Mouse (Mus musculus) heart, embryonic 12.5 days (tissue): ENCODE measurements around the gene Smyd2. TPM values are rescaled to one million over a fixed set of nuclear protein-coding genes. Genes with fewer than 3 reads are reported as not detected.

Experiments used
- ATAC-seq: fragments of 200-750 bp; cut with Nextera tagmentation; 2 replicates; pipeline ENCODE4 v1.8.0; 2017; ENCODE audit warnings: moderate TSS enrichment, moderate library complexity; ENCODE audit not compliant: insufficient number of reproducible peaks, low FRiP score
- H3K27ac ChIP-seq: fragments of 300-500 bp; sonication (generic); 2 replicates; pipeline ENCODE4 v1.5.1; 2016; ENCODE audit warnings: mild to moderate bottlenecking, moderate library complexity; ENCODE audit not compliant: poor library complexity, severe bottlenecking
- H3K27me3 ChIP-seq: fragments of 300-500 bp; sonication (generic); replicated peaks from 2 replicates; pipeline ENCODE4 v1.6.1; 2016; ENCODE audit warnings: mild to moderate bottlenecking, moderate library complexity
- H3K36me3 ChIP-seq: fragments of 300-500 bp; sonication (generic); 2 replicates; pipeline ENCODE4 v1.6.1; 2016; ENCODE audit warnings: mild to moderate bottlenecking, moderate library complexity
- H3K4me1 ChIP-seq: fragments of 300-500 bp; sonication (generic); replicated peaks from 2 replicates; pipeline ENCODE4 v1.6.1; 2016; ENCODE audit warnings: mild to moderate bottlenecking
- H3K4me2 ChIP-seq: fragments of 300-500 bp; sonication (generic); 2 replicates; pipeline ENCODE4 v1.6.1; 2016; ENCODE audit warnings: mild to moderate bottlenecking, moderate library complexity
- H3K4me3 ChIP-seq: fragments of 300-500 bp; sonication (generic); 2 replicates; pipeline ENCODE4 v1.5.1; 2016; ENCODE audit warnings: mild to moderate bottlenecking
- H3K9ac ChIP-seq: fragments of 300-500 bp; sonication (generic); 2 replicates; pipeline ENCODE4 v1.6.1; 2016; ENCODE audit warnings: mild to moderate bottlenecking, moderate library complexity
- H3K9me3 ChIP-seq: fragments of 300-500 bp; sonication (generic); replicated peaks from 2 replicates; pipeline ENCODE4 v1.6.1; 2016; ENCODE audit warnings: mild to moderate bottlenecking, moderate library complexity
- WGBS: fragments of 180-500 bp; shearing (Covaris S2); methylation state at CpG from one replicate; pipeline ENCODE4 v1.1.7; 2016; 5-methylcytosine and 5-hydroxymethylcytosine counted together
- polyA plus RNA-seq: library from polyadenylated mRNA; unstranded; fragments of >200 nt; fragmentation: Nextera tagmentation; extraction: Ambion mirVana; gene quantifications from 2 replicates; pipeline ENCODE4 v1.2.1, GENCODE M21; 2016

Gene Smyd2
- polyA plus RNA-seq, 1 experiment from 2014 or later = 177 TPM

- WGBS = 40% methylated on average over 4 of the region's 4 CpGs
- Histone ChIP-seq H3K4me1 (peaks cover 74% of the 10 kb centered on the region), H3K36me3 (peaks cover 10% of the 10 kb centered on the region), H3K9ac (no peak overlapping the region), H3K27ac (peak overlapping the region; percentile 56; the same call in 1 of the 2 replicates), H3K27me3 (no peaks in the 10 kb centered on the region), H3K4me2 (no peak overlapping the region), H3K4me3 (no peak overlapping the region), H3K9me3 (no peaks in the 10 kb centered on the region)
- ATAC-seq = no peak
Measured at GRCm38 (mm10) chr1:189917126-189917500, 5.0 kb downstream of the Smyd2 start.

GRCm38 (mm10) chr1:189916422-189917125 is 5.6 kb downstream of the Smyd2 start:
- no peak for ATAC-seq
- 62% methylated on average over 10 of the region's 10 CpGs for WGBS
- H3K36me3 ChIP-seq = peaks cover 10% of the 10 kb centered on the region
- H3K27me3 ChIP-seq = no peaks in the 10 kb centered on the region
- peak overlapping the region; percentile 56; the same call in 1 of the 2 replicates for H3K27ac ChIP-seq
- H3K4me2 ChIP-seq = 0 out of 2 replicates have a peak overlapping the region, but pooled peaks have one; percentile 11
- no peaks in the 10 kb centered on the region for H3K9me3 ChIP-seq
- peaks cover 79% of the 10 kb centered on the region for H3K4me1 ChIP-seq
- H3K9ac ChIP-seq = peak overlapping the region; percentile 37; the same call in 1 of the 2 replicates
- H3K4me3 ChIP-seq = no peak overlapping the region

DNA sequence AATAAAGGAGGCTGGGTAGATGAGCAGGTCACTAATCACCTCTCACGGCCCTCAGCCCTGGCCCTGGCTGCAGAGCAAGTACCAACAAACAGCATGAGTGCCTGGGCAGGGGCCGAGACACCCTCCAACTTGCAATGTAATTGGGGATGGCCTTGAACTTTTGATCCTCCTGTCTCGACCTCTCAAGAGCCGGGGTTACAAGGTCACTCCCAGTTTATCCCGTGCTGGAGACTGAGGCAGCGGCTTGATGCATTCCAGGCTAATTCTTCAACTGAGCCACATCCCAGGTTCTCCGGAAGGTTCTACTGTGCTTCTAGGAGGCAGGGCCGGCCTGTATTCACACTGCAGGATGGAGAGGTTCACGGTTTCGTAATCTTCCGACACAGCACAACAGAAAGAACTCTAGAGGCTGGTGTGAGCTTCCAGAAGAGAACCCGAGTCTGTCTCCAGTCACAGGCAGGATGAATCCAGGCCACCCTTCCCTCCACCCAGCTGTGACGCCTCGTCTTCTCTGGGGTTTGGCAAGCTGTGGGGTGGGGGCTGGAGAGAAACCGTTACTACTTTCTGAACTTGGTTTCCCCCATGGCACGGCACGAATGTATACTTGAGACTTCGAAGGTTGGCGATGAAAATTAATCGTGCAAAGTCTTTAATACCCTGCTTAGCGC is 8.9 kb downstream of the Smyd2 start:
- no peak overlapping the region for H3K4me3 ChIP-seq
- no peak for ATAC-seq
- H3K36me3 ChIP-seq = peaks cover 29% of the 10 kb centered on the region
- H3K9ac ChIP-seq = no peak overlapping the region
- H3K4me1 ChIP-seq = peaks cover 80% of the 10 kb centered on the region
- H3K27me3 ChIP-seq = no peaks in the 10 kb centered on the region
- H3K27ac ChIP-seq = no peak overlapping the region
- H3K4me2 ChIP-seq = no peak overlapping the region
- no peaks in the 10 kb centered on the region for H3K9me3 ChIP-seq
- 80% methylated on average over 21 of the region's 21 CpGs for WGBS

DNA sequence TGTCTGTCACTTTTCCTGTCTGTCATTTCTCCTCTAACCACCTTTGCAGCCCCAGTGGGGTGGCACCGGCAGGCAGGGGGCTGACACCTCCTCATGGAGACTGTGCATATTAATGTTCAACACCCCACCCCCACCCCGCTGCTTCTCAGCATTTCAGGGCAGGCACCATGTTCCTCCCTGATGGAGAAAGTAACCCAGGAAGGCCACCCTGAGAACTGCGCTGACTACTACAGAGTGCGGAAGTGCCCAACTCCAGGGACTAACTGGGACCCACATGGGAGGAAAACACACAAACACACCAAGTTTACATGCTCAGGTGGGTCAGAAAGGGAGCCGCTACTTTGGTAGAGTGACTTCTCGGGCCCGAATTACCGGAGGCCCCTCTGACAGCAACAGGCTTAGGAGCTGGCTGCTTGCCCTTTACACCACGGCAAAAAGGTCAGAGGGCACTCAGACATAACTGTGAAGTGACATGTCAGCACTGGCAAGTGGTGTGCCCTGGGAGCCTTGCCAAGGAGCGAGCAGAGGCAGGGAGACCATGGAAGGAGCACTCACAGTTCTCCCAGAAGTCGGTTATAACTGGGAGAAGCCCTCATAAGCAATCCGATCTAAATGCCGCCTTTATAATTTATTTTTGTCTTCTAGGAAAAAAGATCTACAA is 11.3 kb downstream of the Smyd2 start:
- peak; percentile 47; the same call in 1 of the 2 replicates for ATAC-seq
- H3K4me2 ChIP-seq = peak overlapping the region; percentile 45
- peak overlapping the region; percentile 48; the same call in 1 of the 2 replicates for H3K9ac ChIP-seq
- peaks cover 40% of the 10 kb centered on the region for H3K36me3 ChIP-seq
- no peaks in the 10 kb centered on the region for H3K9me3 ChIP-seq
- H3K27me3 ChIP-seq = no peaks in the 10 kb centered on the region
- peak overlapping the region; percentile 72 for H3K27ac ChIP-seq
- no peak overlapping the region for H3K4me3 ChIP-seq
- H3K4me1 ChIP-seq = peaks cover 68% of the 10 kb centered on the region
- WGBS = 37% methylated on average over 13 of the region's 13 CpGs

DNA sequence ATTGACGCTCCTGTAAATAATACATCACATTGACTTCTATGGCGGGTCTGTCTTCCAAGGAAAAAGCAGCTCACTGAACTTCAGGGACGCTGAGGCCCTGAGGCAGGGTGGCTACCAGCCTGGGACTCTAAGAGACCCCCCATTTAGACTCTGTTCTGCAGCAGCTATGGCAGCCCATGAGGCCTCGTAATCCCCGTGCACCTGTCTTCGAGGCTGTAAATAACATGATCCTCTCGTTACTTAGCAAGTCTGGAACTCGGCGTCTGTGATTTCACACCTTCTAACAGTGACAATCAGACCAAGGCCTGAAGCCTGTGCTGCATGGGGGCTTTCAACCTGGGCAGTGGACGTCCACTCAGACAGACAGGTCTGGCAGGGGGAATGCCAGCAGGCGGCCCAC is 19.0 kb downstream of the Smyd2 start:
- Histone ChIP-seq H3K27ac (no peak overlapping the region), H3K9me3 (no peaks in the 10 kb centered on the region), H3K4me1 (peaks cover 55% of the 10 kb centered on the region), H3K36me3 (peaks cover 32% of the 10 kb centered on the region), H3K9ac (no peak overlapping the region), H3K4me3 (no peak overlapping the region), H3K27me3 (no peaks in the 10 kb centered on the region), H3K4me2 (no peak overlapping the region)
- WGBS = 75% methylated on average over 11 of the region's 11 CpGs
- ATAC-seq = no peak

GRCm38 (mm10) chr1:189902413-189902812 is 19.8 kb downstream of the Smyd2 start:
- no peak for ATAC-seq
- no peaks in the 10 kb centered on the region for H3K9me3 ChIP-seq
- H3K27ac ChIP-seq = no peak overlapping the region
- H3K4me1 ChIP-seq = peaks cover 57% of the 10 kb centered on the region
- no peaks in the 10 kb centered on the region for H3K27me3 ChIP-seq
- no peak overlapping the region for H3K4me2 ChIP-seq
- H3K9ac ChIP-seq = no peak overlapping the region
- H3K36me3 ChIP-seq = peaks cover 27% of the 10 kb centered on the region
- WGBS = 90% methylated on average over 9 of the region's 9 CpGs
- no peak overlapping the region for H3K4me3 ChIP-seq

GRCm38 (mm10) chr1:189899526-189899925 is 22.6 kb downstream of the Smyd2 start:
- no peaks in the 10 kb centered on the region for H3K9me3 ChIP-seq
- no peak overlapping the region for H3K9ac ChIP-seq

DNA sequence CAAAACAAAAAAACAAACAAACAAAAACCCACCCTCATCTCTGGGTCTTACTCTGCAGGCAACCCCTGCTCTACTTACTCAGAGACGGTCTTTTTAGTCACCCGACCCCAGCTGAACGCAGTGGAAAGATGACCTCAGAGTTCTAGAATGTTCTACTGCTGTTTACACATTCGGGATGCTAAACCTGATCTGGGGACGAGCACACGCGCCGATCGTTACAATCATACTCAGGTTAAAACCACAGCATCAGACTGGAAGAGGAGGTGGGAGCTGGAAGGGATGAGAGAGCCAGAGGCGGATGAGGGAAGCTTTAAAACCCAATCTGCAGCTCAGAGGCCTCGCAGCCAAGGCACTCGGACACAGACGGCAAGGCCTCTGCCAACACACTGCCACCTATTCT is 23.5 kb downstream of the Smyd2 start:
- Histone ChIP-seq H3K27ac (peak overlapping the region; percentile 74), H3K4me1 (peaks cover 53% of the 10 kb centered on the region), H3K4me3 (no peak overlapping the region), H3K27me3 (no peaks in the 10 kb centered on the region), H3K9me3 (no peaks in the 10 kb centered on the region), H3K4me2 (no peak overlapping the region), H3K36me3 (peaks cover 58% of the 10 kb centered on the region), H3K9ac (no peak overlapping the region)
- ATAC-seq = no peak
- whole genome bisulfite sequencing = 54% methylated on average over 13 of the region's 13 CpGs

More at GRCm38 (mm10) chr1:189899526-189899925, 22.6 kb downstream of the Smyd2 start:
- no peak overlapping the region for H3K4me3 ChIP-seq
- H3K27me3 ChIP-seq = no peaks in the 10 kb centered on the region
- peak overlapping the region; percentile 74 for H3K27ac ChIP-seq
- H3K4me2 ChIP-seq = no peak overlapping the region
- WGBS = 72% methylated on average over 6 of the region's 6 CpGs
- H3K36me3 ChIP-seq = peaks cover 50% of the 10 kb centered on the region
- peaks cover 53% of the 10 kb centered on the region for H3K4me1 ChIP-seq
- no peak for ATAC-seq

DNA sequence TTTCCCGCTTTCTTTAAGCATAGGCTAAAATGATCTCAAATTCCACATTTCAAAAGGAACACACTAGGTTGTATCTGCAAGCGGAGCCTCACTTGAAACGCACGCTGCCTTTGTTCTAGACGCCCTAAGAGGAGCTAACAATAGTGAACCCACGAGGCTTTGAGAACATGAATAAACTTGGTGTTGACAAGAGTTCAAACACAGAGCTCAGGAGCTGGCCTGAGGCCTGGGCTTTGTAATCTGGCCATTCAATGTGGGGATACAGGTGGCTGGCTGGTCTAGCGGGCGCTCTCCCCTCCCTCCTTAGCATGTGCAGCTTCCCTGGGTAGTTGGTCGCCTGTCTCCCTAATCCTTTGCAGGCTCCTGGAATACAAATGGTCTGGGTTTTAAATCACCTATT is 24.3 kb downstream of the Smyd2 start:
- no peak for ATAC-seq
- H3K36me3 ChIP-seq = peaks cover 66% of the 10 kb centered on the region

DNA sequence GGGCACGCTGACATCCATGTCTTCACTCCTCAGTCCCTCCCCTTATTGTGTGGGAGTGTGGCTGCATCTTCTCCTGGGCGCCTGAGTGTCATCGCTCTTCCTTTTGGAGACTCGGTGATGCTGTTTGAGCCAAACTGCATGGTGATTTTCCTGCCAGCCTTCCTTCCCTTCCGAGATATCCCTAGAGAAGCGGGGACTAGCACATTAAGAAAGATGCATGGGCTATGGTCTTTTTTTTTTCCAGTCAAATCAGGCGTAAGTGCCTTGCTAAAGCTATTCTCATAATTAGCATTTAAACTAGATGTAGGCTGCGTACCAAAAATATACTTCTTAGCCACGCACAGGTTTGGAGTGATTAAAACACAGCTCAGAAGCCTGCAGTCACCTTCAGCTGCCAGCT is 28.0 kb downstream of the Smyd2 start:
- no peaks in the 10 kb centered on the region for H3K9me3 ChIP-seq
- no peak overlapping the region for H3K27ac ChIP-seq
- H3K9ac ChIP-seq = no peak overlapping the region
- no peaks in the 10 kb centered on the region for H3K27me3 ChIP-seq
- no peak for ATAC-seq
- no peak overlapping the region for H3K4me2 ChIP-seq
- peaks cover 23% of the 10 kb centered on the region for H3K4me1 ChIP-seq
- peaks cover 63% of the 10 kb centered on the region for H3K36me3 ChIP-seq
- no peak overlapping the region for H3K4me3 ChIP-seq
- 87% methylated on average over 9 of the region's 9 CpGs for WGBS

More for the DNA sequence above, 24.3 kb downstream of the Smyd2 start:
- Histone ChIP-seq H3K4me2 (no peak overlapping the region), H3K4me1 (peaks cover 49% of the 10 kb centered on the region), H3K27me3 (no peaks in the 10 kb centered on the region), H3K27ac (peak overlapping the region; percentile 74), H3K9me3 (no peaks in the 10 kb centered on the region), H3K4me3 (no peak overlapping the region), H3K9ac (no peak overlapping the region)
- 58% methylated on average over 9 of the region's 9 CpGs for WGBS

DNA sequence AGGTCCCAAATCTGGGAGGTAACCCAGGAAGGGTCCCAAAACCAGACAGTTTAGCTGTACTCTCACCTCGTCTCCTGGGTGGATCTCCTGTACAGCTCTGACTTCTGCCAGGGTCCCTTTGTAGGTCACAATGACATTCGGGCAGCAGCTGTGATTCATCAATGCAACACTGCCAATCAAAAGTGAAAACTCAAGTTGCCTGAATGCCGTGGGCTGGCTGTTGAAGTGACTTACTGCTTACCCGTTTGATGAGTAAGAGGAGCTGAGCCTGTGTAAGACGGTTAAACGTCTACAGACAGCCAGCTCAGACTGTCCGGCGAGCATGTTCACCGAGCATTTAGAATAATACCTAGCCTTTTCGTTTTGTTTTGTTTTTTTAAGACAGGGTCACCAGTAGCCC is 33.4 kb downstream of the Smyd2 start:
- Histone ChIP-seq H3K9ac (no peak overlapping the region), H3K9me3 (no peaks in the 10 kb centered on the region), H3K4me2 (no peak overlapping the region), H3K36me3 (peaks cover 54% of the 10 kb centered on the region), H3K4me3 (no peak overlapping the region), H3K4me1 (peaks cover 23% of the 10 kb centered on the region), H3K27ac (peak overlapping the region; percentile 61), H3K27me3 (no peaks in the 10 kb centered on the region)
- no peak for ATAC-seq
- WGBS = 42% methylated on average over 10 of the region's 10 CpGs
